In the genomic region with DNA sequence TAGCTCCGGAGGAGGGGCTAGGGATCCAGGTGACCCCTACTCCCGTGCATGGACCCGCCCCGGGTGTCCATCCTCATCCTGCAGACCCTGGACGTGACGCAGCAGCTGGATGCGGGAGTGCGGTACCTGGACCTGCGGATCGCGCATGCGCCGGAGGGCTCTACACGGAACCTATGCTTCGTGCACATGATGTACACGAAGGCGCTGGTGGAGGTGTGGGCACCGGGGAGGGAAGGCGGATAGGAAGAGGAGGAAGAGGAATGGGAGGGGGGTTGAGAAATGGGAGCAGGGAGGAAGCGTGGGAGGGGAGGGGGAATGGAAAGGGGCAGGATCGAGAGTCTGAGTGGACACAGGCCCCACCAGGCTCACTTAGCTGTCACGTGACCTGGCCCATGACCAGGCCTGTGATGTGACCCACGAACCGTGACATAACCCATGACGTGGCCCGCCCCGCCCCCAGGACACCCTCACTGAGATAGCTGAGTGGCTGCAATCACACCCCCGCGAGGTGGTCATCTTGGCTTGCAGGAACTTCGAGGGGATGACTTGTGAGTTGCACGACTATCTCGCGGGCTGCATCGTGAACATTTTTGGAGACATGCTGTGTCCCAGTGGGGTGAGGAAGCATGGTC, we compare ENCODE assay signal across 8 mouse cellular contexts. TPM values are rescaled to one million over a fixed set of nuclear protein-coding genes. Genes with fewer than 3 reads are reported as not detected.
DNase-seq lines count a peak whose midpoint lies in the region; ATAC-seq lines count a peak whose summit lies in the region.

No protein-coding gene starts in this region.

- H3K27ac ChIP-seq in embryonic facial prominence, embryonic 11.5 days (replicated peaks; ENCODE audit: low read depth, low read length), result no peak overlapping the region
- no peak overlapping the region for H3K27ac ChIP-seq in hindbrain, embryonic 12.5 days

- H3K9ac ChIP-seq in embryonic facial prominence, embryonic 11.5 days (replicated peaks; ENCODE audit: low read length), result no peak overlapping the region
- peak overlapping the region; percentile 40; the same call in 1 of the 2 replicates for H3K9ac ChIP-seq in hindbrain, embryonic 12.5 days

- WGBS in embryonic facial prominence, embryonic 11.5 days, result 22% methylated on average over 34 of the region's 34 CpGs
- WGBS in hindbrain, embryonic 12.5 days, result 21% methylated on average over 33 of the region's 34 CpGs

- H3K27me3 ChIP-seq in embryonic facial prominence, embryonic 11.5 days (ENCODE audit: control insufficient read depth, insufficient read depth, low read length), result no peaks in the 10 kb centered on the region
- peaks cover 18% of the 10 kb centered on the region for H3K27me3 ChIP-seq in hindbrain, embryonic 12.5 days

- peak; percentile 13; the same call in 1 of the 2 replicates for ATAC-seq in embryonic facial prominence, embryonic 11.5 days (replicated peaks; ENCODE audit: insufficient number of reproducible peaks, low FRiP score, low TSS enrichment, low read depth)
- ATAC-seq in hindbrain, embryonic 12.5 days (ENCODE audit: low FRiP score), result peak; percentile 41

- DNase-seq in CD4-positive, CD25-positive, alpha-beta regulatory T cell, adult 2 months (ENCODE audit: low read depth, low spot score), result peak; percentile 73
- peak; percentile 46 for DNase-seq in ZHBTc4 (ENCODE audit: low read depth, low spot score)
- no peak for DNase-seq in embryonic facial prominence, embryonic 11.5 days (ENCODE audit: low spot score)
- DNase-seq in layer of hippocampus, postnatal 14 days (ENCODE audit: low spot score in 2 of 2), result peak; percentile 41 to 52
- peak; percentile 35 for DNase-seq in lung, postnatal 36 days
- DNase-seq in right cerebral cortex, postnatal 10 days (ENCODE audit: low spot score in 2 of 2), result peak; percentile 87 to 89
- DNase-seq in urinary bladder, postnatal 36 days (ENCODE audit: low spot score in 2 of 2), result no peak

- H3K36me3 ChIP-seq in embryonic facial prominence, embryonic 11.5 days (replicated peaks; ENCODE audit: control insufficient read depth, insufficient read depth, low read depth, low read length), result peaks cover 10% of the 10 kb centered on the region; the same call in 1 of the 2 replicates
- H3K36me3 ChIP-seq in hindbrain, embryonic 12.5 days, result peaks cover 41% of the 10 kb centered on the region

- H3K4me3 ChIP-seq in embryonic facial prominence, embryonic 11.5 days (ENCODE audit: low read depth, low read length), result peak overlapping the region; percentile 20
- H3K4me3 ChIP-seq in hindbrain, embryonic 12.5 days, result peak overlapping the region; percentile 31

- peak overlapping the region; percentile 43 for H3K4me2 ChIP-seq in embryonic facial prominence, embryonic 11.5 days (ENCODE audit: low read depth, low read length)
- peak overlapping the region; percentile 63 for H3K4me2 ChIP-seq in hindbrain, embryonic 12.5 days (replicated peaks)

- H3K9me3 ChIP-seq in embryonic facial prominence, embryonic 11.5 days (replicated peaks; ENCODE audit: control insufficient read depth, low read length), result no peaks in the 10 kb centered on the region
- H3K9me3 ChIP-seq in hindbrain, embryonic 12.5 days (replicated peaks), result no peaks in the 10 kb centered on the region

- no peaks in the 10 kb centered on the region; the same call in 1 of the 2 replicates for H3K4me1 ChIP-seq in embryonic facial prominence, embryonic 11.5 days (ENCODE audit: control insufficient read depth, insufficient read depth, low read length)
- peaks cover 28% of the 10 kb centered on the region for H3K4me1 ChIP-seq in hindbrain, embryonic 12.5 days

RNA-seq across cellular contexts. Expression of gene Plcxd1, which starts 2.1 kb away (rescaled TPM):
- polyA plus RNA-seq in embryonic facial prominence, embryonic 11.5 days (2014; fragmentation: Nextera tagmentation; extraction: Ambion mirVana), result 0.27 and 0.39 TPM in 2 replicates
- 1.3 and 1.6 TPM in 2 replicates for polyA plus RNA-seq in hindbrain, embryonic 12.5 days (2016; fragmentation: Nextera tagmentation; extraction: Ambion mirVana)
- total RNA-seq in layer of hippocampus, postnatal 14 days (2021), result 1 to 10 TPM; 2.8 to 3.7 TPM

RNA-seq across cellular contexts. Expression of gene Gtpbp6, which starts 6.2 kb away (rescaled TPM):
- polyA plus RNA-seq in embryonic facial prominence, embryonic 11.5 days (2014; fragmentation: Nextera tagmentation; extraction: Ambion mirVana), result 20.9 and 24.8 TPM in 2 replicates
- 53.7 and 55.8 TPM in 2 replicates for polyA plus RNA-seq in hindbrain, embryonic 12.5 days (2016; fragmentation: Nextera tagmentation; extraction: Ambion mirVana)
- 10 to 100 TPM; 76.3 to 84.0 TPM for total RNA-seq in layer of hippocampus, postnatal 14 days (2021)

RNA-seq across cellular contexts. Expression of gene Gm35315, which starts 7.6 kb away (rescaled TPM):
- polyA plus RNA-seq in embryonic facial prominence, embryonic 11.5 days (2014; fragmentation: Nextera tagmentation; extraction: Ambion mirVana), result 1.3 and 1.5 TPM in 2 replicates
- 1.0 and 1.1 TPM in 2 replicates for polyA plus RNA-seq in hindbrain, embryonic 12.5 days (2016; fragmentation: Nextera tagmentation; extraction: Ambion mirVana)
- under 1 TPM; 0.48 to 0.62 TPM for total RNA-seq in layer of hippocampus, postnatal 14 days (2021)

RNA-seq across cellular contexts. Expression of gene Zfp605, which starts 8.1 kb away (rescaled TPM):
- 4.5 and 4.8 TPM in 2 replicates for polyA plus RNA-seq in embryonic facial prominence, embryonic 11.5 days (2014; fragmentation: Nextera tagmentation; extraction: Ambion mirVana)
- 11.4 and 12.5 TPM in 2 replicates for polyA plus RNA-seq in hindbrain, embryonic 12.5 days (2016; fragmentation: Nextera tagmentation; extraction: Ambion mirVana)
- total RNA-seq in layer of hippocampus, postnatal 14 days (2021), result 10 to 100 TPM; 15.5 to 16.5 TPM

RNA-seq across cellular contexts. Expression of gene Gm17655, which starts 29.5 kb away (rescaled TPM):
- polyA plus RNA-seq in embryonic facial prominence, embryonic 11.5 days (2014; fragmentation: Nextera tagmentation; extraction: Ambion mirVana), result 4.5 and 7.1 TPM in 2 replicates
- 5.4 and 7.5 TPM in 2 replicates for polyA plus RNA-seq in hindbrain, embryonic 12.5 days (2016; fragmentation: Nextera tagmentation; extraction: Ambion mirVana)
- 1 to 10 TPM; 6.3 to 7.8 TPM for total RNA-seq in layer of hippocampus, postnatal 14 days (2021)

Comparison
In these comparisons a context has a peak if more than half of its experiments do, and no peak if none do; other contexts are left out.
1. DNase-seq: peak in CD4-positive, CD25-positive, alpha-beta regulatory T cell, adult 2 months (single experiment), ZHBTc4 (single experiment), layer of hippocampus, postnatal 14 days (2 of 2), lung, postnatal 36 days (single experiment) and right cerebral cortex, postnatal 10 days (2 of 2); none in embryonic facial prominence, embryonic 11.5 days (single experiment) and urinary bladder, postnatal 36 days (0 of 2).